Mouse (Mus musculus): ENCODE measurements at regions not wholly inside any gene's neighbourhood (a gene's known extent, or its start where the extent isn't known, plus 50 kb on each side); places are given as distances from the start of the nearest gene placed in this dataset.

DNA sequence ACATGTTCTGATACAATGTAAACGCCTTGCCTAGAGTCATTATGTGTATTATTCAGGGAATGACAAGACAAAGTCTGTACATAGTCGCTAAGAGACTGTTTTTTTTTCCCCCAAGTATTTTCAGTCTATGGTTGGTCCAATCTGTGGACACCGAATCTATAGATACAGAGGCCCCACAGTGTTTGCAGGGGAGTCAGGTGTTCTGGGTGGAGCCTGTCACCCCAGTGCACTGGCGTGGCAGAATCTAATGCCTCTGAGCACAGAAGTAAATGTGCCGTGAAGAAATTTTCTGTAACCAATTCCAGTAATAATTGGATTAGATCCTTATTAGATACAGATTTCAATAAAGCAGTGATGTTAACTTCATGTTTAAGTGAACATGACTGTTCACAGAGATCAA is 1130.1 kb upstream of the Gulo start:
- DNase-seq, result no peak

GRCm38 (mm10) chr14:67136141-67136498 is 1127.1 kb upstream of the Gulo start:
- DNase-seq, result no peak

DNA sequence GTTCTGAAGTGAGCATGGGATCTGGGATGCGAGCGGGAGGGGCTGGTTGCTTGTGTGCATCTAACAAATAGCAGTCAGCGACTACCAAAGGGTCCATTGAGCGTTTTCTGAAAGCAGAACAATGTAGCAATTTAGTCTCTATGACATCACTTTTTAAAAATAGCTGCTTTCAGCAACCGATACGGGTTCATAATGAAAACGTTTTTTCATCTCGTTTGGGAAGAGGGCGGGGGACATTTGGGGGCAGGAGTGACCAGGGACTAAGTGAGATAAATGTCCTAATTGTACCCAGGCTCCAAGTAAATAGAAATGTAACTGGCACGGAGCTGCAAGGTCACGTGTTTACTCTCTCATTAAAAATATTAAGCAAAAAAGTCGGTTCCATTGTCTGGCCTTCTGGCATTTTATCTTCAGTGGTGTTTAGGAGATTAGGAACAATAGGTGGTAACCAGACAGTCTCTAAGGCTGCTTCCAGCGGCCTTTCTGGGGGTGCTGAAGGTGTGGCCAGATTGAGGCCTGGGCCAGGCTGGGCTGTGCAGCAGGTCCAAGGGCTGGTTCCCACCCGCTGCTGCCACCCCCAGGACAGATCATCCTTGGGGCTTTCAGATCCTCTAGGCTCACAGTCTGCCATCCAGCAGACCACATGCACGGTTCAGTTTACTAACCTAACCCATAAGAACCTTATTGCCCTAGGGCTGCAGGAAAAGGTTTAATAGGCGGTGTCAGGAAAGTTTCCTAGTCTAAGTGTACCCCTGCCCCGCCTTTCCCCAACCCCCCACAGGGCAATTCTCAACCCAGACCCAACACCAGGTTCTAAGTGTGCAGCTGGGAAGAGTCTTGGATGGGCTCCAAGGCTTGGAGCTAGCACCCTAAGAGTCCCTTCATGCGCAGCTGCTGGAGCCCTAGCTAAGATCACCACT is 1126.5 kb upstream of the Gulo start:
- peak in 1 of 2 experiments; percentile 22 for DNase-seq

- DNase-seq, result no peak
These were observed 1124.2 kb upstream of the Gulo start for GRCm38 (mm10) chr14:67133221-67133620.

GRCm38 (mm10) chr14:67127118-67127517 is 1118.1 kb upstream of the Gulo start:
- no peak for DNase-seq

- DNase-seq, result no peak
These were observed 1117.2 kb upstream of the Gulo start for GRCm38 (mm10) chr14:67126254-67126653.

- no peak for DNase-seq
These were observed 1114.3 kb upstream of the Gulo start for GRCm38 (mm10) chr14:67123300-67123699.
